Mouse (Mus musculus) kidney, embryonic 14.5 days (tissue): ENCODE data around the gene Nod1. TPM values are rescaled to one million over a fixed set of nuclear protein-coding genes. Genes with fewer than 3 reads are reported as not detected.

ENCODE experiments used
- ATAC-seq: fragments of 200-750 bp; cut with Nextera tagmentation; 2 replicates; pipeline ENCODE4 v1.8.0; 2017; ENCODE audit warnings: moderate number of reproducible peaks, mild to moderate bottlenecking, moderate TSS enrichment, moderate library complexity; ENCODE audit not compliant: low FRiP score, low TSS enrichment
- H3K27ac ChIP-seq: fragments of 300-500 bp; sonication (generic); 2 replicates; pipeline ENCODE4 v1.5.1; 2014; ENCODE audit warnings: low read depth, mild to moderate bottlenecking, low read length, moderate library complexity, mixed read lengths
- H3K27me3 ChIP-seq: fragments of 300-500 bp; sonication (generic); 2 replicates; pipeline ENCODE4 v1.6.1; 2014; ENCODE audit warnings: mild to moderate bottlenecking, low read length; ENCODE audit not compliant: control insufficient read depth, insufficient read depth
- H3K36me3 ChIP-seq: fragments of 300-500 bp; sonication (generic); 2 replicates; pipeline ENCODE4 v1.6.1; 2014; ENCODE audit warnings: low read length, mixed read lengths; ENCODE audit not compliant: control insufficient read depth, insufficient read depth
- H3K4me1 ChIP-seq: fragments of 300-500 bp; sonication (generic); 2 replicates; pipeline ENCODE4 v1.6.1; 2014; ENCODE audit warnings: low read length, mixed read lengths; ENCODE audit not compliant: control insufficient read depth, insufficient read depth
- H3K4me2 ChIP-seq: fragments of 300-500 bp; sonication (generic); replicated peaks from 2 replicates; pipeline ENCODE4 v1.6.1; 2014; ENCODE audit warnings: low read depth, mild to moderate bottlenecking, low read length
- H3K4me3 ChIP-seq: fragments of 300-500 bp; sonication (generic); 2 replicates; pipeline ENCODE4 v1.5.1; 2014; ENCODE audit warnings: mild to moderate bottlenecking, low read length
- H3K9ac ChIP-seq: fragments of 300-500 bp; sonication (generic); 2 replicates; pipeline ENCODE4 v1.6.1; 2014; ENCODE audit warnings: low read depth, mild to moderate bottlenecking, low read length, moderate library complexity
- H3K9me3 ChIP-seq: fragments of 300-500 bp; sonication (generic); 2 replicates; pipeline ENCODE4 v1.6.1; 2016; ENCODE audit warnings: low read length; ENCODE audit not compliant: control insufficient read depth
- WGBS: fragments of 180-500 bp; shearing (Covaris S2); extraction: QIAGEN DNeasy Blood & Tissue Kit; methylation state at CpG from one replicate; pipeline ENCODE4 v1.1.7; 2014; 5-methylcytosine and 5-hydroxymethylcytosine counted together
- polyA plus RNA-seq: library from polyadenylated mRNA; unstranded; fragments of >200 nt; fragmentation: Nextera tagmentation; extraction: Ambion mirVana; gene quantifications from 2 replicates; pipeline ENCODE4 v1.2.1, GENCODE M21; 2014

Nod1 gene
- polyA plus RNA-seq, 1 experiment from 2014 or later, result 3.6 TPM

- Histone ChIP-seq H3K4me1 (no peaks in the 10 kb centered on the region), H3K4me3 (no peak overlapping the region), H3K27ac (no peak overlapping the region), H3K4me2 (no peak overlapping the region), H3K9me3 (no peaks in the 10 kb centered on the region), H3K36me3 (no peaks in the 10 kb centered on the region), H3K9ac (no peak overlapping the region), H3K27me3 (peaks cover 10% of the 10 kb centered on the region)
- 74% methylated on average over 7 of the region's 7 CpGs for WGBS
- ATAC-seq, result no peak
These were observed 32.3 kb downstream of the Nod1 start for GRCm38 (mm10) chr6:54940126-54940525.

DNA sequence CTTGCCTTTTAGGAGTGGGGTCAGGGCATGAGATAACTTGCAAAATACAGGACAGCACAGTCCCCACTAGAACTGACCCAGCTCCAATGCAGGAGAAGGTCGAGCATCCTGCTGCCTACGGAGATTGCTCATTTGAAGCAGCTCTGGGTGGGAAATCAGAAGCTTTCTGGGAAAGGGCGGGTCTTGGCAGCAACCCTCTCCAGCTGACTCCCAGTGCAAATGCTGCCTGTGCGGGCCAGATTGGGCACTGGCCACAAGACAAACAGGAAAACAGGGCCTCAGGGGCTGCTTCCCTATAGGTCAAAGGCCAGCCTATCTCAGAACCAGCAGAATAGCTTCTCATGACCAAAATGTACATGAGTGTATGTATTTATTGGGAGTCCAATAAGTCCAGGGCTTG is 32.8 kb downstream of the Nod1 start:
- ATAC-seq, result no peak

GRCm38 (mm10) chr6:54936496-54936895 is 35.9 kb downstream of the Nod1 start:
- Histone ChIP-seq H3K27ac (no peak overlapping the region), H3K9me3 (no peaks in the 10 kb centered on the region), H3K36me3 (no peaks in the 10 kb centered on the region), H3K4me3 (no peak overlapping the region), H3K9ac (no peak overlapping the region), H3K27me3 (no peaks in the 10 kb centered on the region), H3K4me2 (no peak overlapping the region), H3K4me1 (no peaks in the 10 kb centered on the region)
- ATAC-seq, result no peak
- WGBS, result 67% methylated on average over 2 of the region's 2 CpGs

More for the DNA sequence above, 32.8 kb downstream of the Nod1 start:
- no peak overlapping the region for H3K27ac ChIP-seq
- H3K4me2 ChIP-seq, result no peak overlapping the region
- H3K9me3 ChIP-seq, result no peaks in the 10 kb centered on the region
- H3K27me3 ChIP-seq, result peaks cover 10% of the 10 kb centered on the region
- H3K4me1 ChIP-seq, result no peaks in the 10 kb centered on the region
- H3K36me3 ChIP-seq, result no peaks in the 10 kb centered on the region
- 73% methylated on average over 4 of the region's 4 CpGs for WGBS
- no peak overlapping the region for H3K4me3 ChIP-seq
- H3K9ac ChIP-seq, result no peak overlapping the region

DNA sequence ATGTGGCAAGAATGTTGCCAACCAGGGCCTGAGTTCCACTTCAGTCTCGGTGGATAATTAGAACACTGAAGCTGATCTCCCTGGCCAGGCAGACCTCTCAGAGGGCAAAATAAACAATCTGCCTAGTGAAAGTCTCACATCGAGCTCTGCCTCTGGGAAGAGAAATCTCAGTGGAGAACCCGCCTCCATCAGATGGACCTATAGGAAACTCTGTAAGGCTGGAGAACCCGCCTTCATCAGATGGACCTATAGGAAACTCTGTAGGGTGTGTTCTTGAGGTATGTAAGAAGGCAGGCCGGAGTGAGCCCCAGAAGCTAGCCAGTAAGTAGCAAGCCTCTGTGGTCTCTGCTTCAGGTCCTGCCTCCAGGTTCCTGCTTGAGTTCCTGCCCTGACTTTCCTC is 37.5 kb downstream of the Nod1 start:
- ATAC-seq, result no peak
- no peak overlapping the region for H3K27ac ChIP-seq
- no peaks in the 10 kb centered on the region for H3K36me3 ChIP-seq
- H3K4me2 ChIP-seq, result no peak overlapping the region
- WGBS, result 75% methylated on average over 5 of the region's 5 CpGs
- H3K4me1 ChIP-seq, result no peaks in the 10 kb centered on the region
- H3K9me3 ChIP-seq, result no peaks in the 10 kb centered on the region
- H3K9ac ChIP-seq, result no peak overlapping the region
- H3K4me3 ChIP-seq, result no peak overlapping the region
- H3K27me3 ChIP-seq, result no peaks in the 10 kb centered on the region

DNA sequence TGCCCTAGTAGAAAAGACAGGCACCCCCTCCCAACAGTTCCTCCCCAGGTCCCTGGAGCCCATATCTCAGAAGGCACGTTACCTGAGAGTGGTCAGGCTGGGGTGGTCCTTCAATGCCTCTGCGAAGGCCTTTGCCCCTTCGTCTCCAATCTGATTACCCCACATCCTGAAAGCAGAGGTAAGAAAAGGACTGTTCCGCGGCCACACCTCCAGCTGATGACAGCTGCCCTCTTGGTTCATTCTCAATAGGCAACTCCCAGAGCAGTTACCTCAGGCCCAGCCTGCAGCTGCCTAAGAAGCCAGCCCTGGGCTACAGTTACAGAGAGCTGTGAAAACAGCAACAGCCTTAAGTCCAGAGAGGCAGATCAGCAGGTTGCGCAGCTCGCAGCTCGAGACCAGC is 38.1 kb downstream of the Nod1 start:
- Histone ChIP-seq H3K9ac (no peak overlapping the region), H3K4me1 (no peaks in the 10 kb centered on the region), H3K4me2 (no peak overlapping the region), H3K36me3 (no peaks in the 10 kb centered on the region), H3K4me3 (no peak overlapping the region), H3K27me3 (no peaks in the 10 kb centered on the region), H3K9me3 (no peaks in the 10 kb centered on the region), H3K27ac (no peak overlapping the region)
- no peak for ATAC-seq
- 89% methylated on average over 8 of the region's 8 CpGs for WGBS

DNA sequence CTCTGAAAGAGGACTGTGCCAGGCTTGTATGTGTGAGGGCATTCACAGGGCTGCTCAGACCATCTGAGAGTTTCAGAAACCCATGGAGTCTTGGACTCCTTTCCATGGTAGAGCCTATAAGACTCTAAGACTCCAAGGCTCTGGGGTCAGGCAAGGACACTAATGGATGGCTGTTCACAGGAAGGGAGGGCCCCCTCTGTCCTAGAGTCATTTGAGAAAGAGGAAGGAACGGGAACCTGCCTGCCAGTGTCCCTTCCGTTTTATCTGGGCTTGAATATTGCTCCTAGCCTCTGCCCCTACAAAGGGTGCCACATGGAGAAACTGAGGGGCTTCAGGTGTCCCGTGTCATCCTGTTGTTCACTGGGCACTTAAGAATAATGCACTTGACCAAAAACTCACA is 38.5 kb downstream of the Nod1 start:
- no peak overlapping the region for H3K4me3 ChIP-seq
- 58% methylated on average over 3 of the region's 3 CpGs for WGBS
- H3K4me2 ChIP-seq, result no peak overlapping the region
- no peaks in the 10 kb centered on the region for H3K36me3 ChIP-seq
- ATAC-seq, result no peak
- H3K27ac ChIP-seq, result no peak overlapping the region
- H3K27me3 ChIP-seq, result no peaks in the 10 kb centered on the region
- no peaks in the 10 kb centered on the region for H3K9me3 ChIP-seq
- no peak overlapping the region for H3K9ac ChIP-seq
- no peaks in the 10 kb centered on the region for H3K4me1 ChIP-seq

DNA sequence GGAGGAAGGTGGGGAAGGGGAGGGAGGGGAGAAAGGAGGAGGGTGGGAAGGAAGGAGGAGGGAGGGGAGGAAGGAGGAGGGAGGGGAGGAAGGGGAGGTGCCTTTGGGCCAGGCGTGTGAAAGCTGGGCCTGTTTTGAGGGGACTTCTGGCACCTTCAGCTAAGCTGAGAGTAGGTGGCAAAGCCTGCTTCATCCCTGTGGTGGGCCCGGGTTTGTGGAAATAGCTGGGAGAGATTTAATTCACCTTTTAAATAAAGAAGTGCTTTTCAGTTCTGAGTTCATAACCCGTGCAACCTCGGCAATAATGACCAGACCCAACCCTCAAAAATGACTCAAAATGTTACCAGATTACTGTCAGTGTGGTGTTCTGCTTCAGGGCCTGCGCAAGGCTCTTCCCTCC is 39.2 kb downstream of the Nod1 start:
- no peak overlapping the region for H3K27ac ChIP-seq
- no peak overlapping the region for H3K4me2 ChIP-seq
- no peak overlapping the region for H3K9ac ChIP-seq
- ATAC-seq, result no peak
- no peaks in the 10 kb centered on the region for H3K9me3 ChIP-seq
- H3K4me1 ChIP-seq, result no peaks in the 10 kb centered on the region
- no peaks in the 10 kb centered on the region for H3K36me3 ChIP-seq
- no peak overlapping the region for H3K4me3 ChIP-seq
- H3K27me3 ChIP-seq, result no peaks in the 10 kb centered on the region
- WGBS, result 69% methylated on average over 5 of the region's 5 CpGs

DNA sequence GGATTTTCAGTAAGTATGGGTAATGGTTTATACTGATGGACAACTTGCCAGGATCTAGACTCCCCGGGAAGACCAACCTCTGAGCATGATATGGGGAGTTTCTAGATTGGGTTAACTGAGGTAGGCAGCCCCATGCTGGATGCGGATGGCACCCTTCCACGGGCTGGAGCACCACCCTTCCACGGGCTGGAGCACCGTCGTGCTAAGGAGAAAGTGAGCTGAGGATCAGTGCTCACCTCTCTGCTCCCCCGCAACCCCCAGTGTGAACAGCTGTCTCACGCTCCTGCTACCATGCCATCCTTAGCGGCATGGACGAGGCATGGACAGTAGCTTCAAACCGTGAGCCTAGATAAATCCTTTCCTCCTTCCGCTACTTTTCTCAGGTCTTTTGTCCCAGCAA is 39.9 kb downstream of the Nod1 start:
- no peak overlapping the region for H3K9ac ChIP-seq
- H3K27ac ChIP-seq, result no peak overlapping the region
- H3K36me3 ChIP-seq, result no peaks in the 10 kb centered on the region
- no peaks in the 10 kb centered on the region for H3K27me3 ChIP-seq
- H3K4me2 ChIP-seq, result no peak overlapping the region
- no peak for ATAC-seq
- H3K4me3 ChIP-seq, result no peak overlapping the region
- WGBS, result 91% methylated on average over 12 of the region's 12 CpGs
- no peaks in the 10 kb centered on the region for H3K9me3 ChIP-seq
- H3K4me1 ChIP-seq, result no peaks in the 10 kb centered on the region

DNA sequence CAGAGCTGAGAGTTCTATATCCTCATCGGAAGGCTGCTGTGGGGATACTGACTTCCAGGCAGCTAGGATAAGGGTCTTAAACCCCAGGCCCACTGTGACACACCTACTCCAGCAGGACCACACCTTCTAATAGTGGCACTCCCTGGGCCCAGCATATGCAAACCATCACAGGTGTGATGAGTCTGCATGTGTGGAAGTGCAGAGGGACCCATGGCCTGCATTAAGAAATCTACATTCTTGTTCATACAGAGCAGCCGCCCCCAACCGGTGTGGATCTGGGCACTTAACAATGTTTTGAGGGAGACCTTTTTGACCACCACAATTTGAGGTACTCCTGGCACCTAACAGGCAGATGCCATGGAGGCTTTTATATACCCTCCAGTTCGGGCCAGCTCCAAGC is 40.8 kb downstream of the Nod1 start:
- ATAC-seq, result no peak
- WGBS, result 94% methylated on average over 4 of the region's 4 CpGs

GRCm38 (mm10) chr6:54927946-54928345 is 44.5 kb downstream of the Nod1 start:
- H3K4me2 ChIP-seq, result no peak overlapping the region
- H3K9ac ChIP-seq, result no peak overlapping the region
- no peak overlapping the region for H3K27ac ChIP-seq
- no peak overlapping the region for H3K4me3 ChIP-seq
- H3K9me3 ChIP-seq, result no peaks in the 10 kb centered on the region
- H3K36me3 ChIP-seq, result no peaks in the 10 kb centered on the region
- 82% methylated on average over 6 of the region's 6 CpGs for WGBS
- H3K27me3 ChIP-seq, result no peaks in the 10 kb centered on the region
- ATAC-seq, result no peak
- H3K4me1 ChIP-seq, result no peaks in the 10 kb centered on the region

More for the DNA sequence above, 40.8 kb downstream of the Nod1 start:
- Histone ChIP-seq H3K4me1 (no peaks in the 10 kb centered on the region), H3K27me3 (no peaks in the 10 kb centered on the region), H3K9ac (no peak overlapping the region), H3K4me3 (no peak overlapping the region), H3K27ac (no peak overlapping the region), H3K9me3 (no peaks in the 10 kb centered on the region), H3K36me3 (no peaks in the 10 kb centered on the region), H3K4me2 (no peak overlapping the region)
